Mouse (Mus musculus) G1E (cell line): ENCODE data around the gene Olfr780.

Experiments used
- CTCF ChIP-seq: IDR thresholded peaks from 2 replicates; pipeline ENCODE4 v1.5.1; 2012; ENCODE audit warnings: low read depth, low read length, inconsistent platforms, mixed read lengths
- GATA1 ChIP-seq: IDR thresholded peaks from 2 replicates; pipeline ENCODE4 v1.6.1; 2012; ENCODE audit warnings: borderline replicate concordance, low read length, inconsistent platforms, mixed read lengths
- POLR2AphosphoS5 ChIP-seq: IDR thresholded peaks from 2 replicates; pipeline ENCODE4 v1.6.1; 2012; ENCODE audit warnings: low read depth, low read length, inconsistent platforms; ENCODE audit not compliant: insufficient replicate concordance
- TAL1 ChIP-seq: conservative IDR thresholded peaks from 2 replicates; pipeline ENCODE4 v1.6.1; 2012; ENCODE audit warnings: low read depth, low read length, inconsistent platforms, mixed read lengths

DNA sequence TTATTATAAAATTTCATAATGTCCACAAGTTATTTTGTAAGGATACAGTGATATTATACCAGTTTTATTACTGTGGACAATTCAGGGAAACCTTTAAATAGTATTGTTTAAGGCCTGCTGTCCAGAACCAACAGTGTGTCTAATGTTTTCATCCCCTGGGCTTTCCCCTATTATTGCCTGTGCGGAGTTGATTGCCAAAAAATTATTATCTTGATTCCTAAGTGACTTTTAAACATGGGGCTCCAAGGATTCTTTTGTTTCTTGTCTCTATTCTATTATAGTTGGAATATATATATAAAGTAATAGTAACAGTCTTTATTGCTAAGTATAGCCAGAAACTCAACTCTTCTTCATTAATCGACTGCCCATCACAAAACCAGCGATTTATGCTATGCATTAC lies at the start of gene Olfr780:
- TF ChIP-seq CTCF: no peak
- TF ChIP-seq GATA1: no peak
- TF ChIP-seq TAL1: no peak
- no peak for TF ChIP-seq POLR2AphosphoS5
